ENCODE assay signal across 17 mouse cellular contexts in the genomic region with DNA sequence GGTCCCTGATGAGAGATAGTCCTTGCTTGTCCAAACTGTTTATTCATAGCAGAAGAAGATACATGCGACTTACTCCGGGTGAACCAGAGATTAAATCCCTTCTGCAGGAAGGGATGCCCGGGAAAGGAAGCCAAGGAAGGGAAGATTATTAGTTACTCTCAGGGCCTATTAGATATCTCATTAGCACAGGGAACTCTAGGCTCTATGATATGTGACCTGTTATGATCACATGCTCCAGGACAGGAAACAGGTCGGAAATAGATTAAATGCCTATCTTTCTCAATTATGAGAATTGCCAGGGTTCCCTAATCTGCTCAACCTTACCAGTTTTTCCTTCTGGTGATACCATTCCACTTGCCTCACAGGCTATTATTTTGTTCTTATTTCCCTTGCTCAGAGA. TPM values are rescaled to one million over a fixed set of nuclear protein-coding genes. Genes with fewer than 3 reads are reported as not detected.
"Had no signal": no experiment of that assay in that cellular context is flagged by ENCODE, and none has a peak within 500 bp of the region (broad histone marks: within the 10 kb centered on the region; RNA-seq: fewer than 3 reads in every experiment).

No protein-coding gene starts in this region.

- H3K9ac ChIP-seq: kidney, embryonic 15.5 days; limb, embryonic 12.5 days; lung, embryonic 14.5 days; midbrain, embryonic 13.5 days had no signal

- ATAC-seq: intestine, embryonic 16.5 days; midbrain, embryonic 13.5 days had no signal

- H3K9me3 ChIP-seq: kidney, embryonic 15.5 days; limb, embryonic 12.5 days; midbrain, embryonic 13.5 days had no signal

- H3K27ac ChIP-seq: kidney, embryonic 15.5 days; left cerebral cortex, adult 2 months; limb, embryonic 12.5 days; macrophage; midbrain, embryonic 13.5 days; stomach, postnatal 0 days had no signal

- H3K4me2 ChIP-seq: kidney, embryonic 15.5 days; limb, embryonic 12.5 days; lung, embryonic 14.5 days; midbrain, embryonic 13.5 days had no signal

- H3K4me3 ChIP-seq: kidney, embryonic 15.5 days; left cerebral cortex, adult 2 months; limb, embryonic 12.5 days; midbrain, embryonic 13.5 days had no signal

- DNase-seq: kidney, adult 2 months; kidney, postnatal 14 days; lung, embryonic 14.5 days; lung, postnatal 10 days; right cerebral cortex, postnatal 14 days; thymus, postnatal 4 days had no signal

- H3K36me3 ChIP-seq: kidney, embryonic 15.5 days; limb, embryonic 12.5 days; midbrain, embryonic 13.5 days had no signal

- H3K4me1 ChIP-seq: kidney, embryonic 15.5 days; limb, embryonic 12.5 days; midbrain, embryonic 13.5 days had no signal

RNA-seq across cellular contexts. Expression of a gene that starts 32.9 kb away (rescaled TPM):
- polyA plus RNA-seq: large intestine, adult 2 months; limb, embryonic 12.5 days; liver, adult 2 months; macrophage; midbrain, embryonic 13.5 days; neural tube, embryonic 14.5 days; small intestine, adult 2 months had no signal
